Mouse (Mus musculus) forebrain, postnatal 0 days (tissue): ENCODE data around the gene Eif5a2. TPM values are rescaled to one million over a fixed set of nuclear protein-coding genes. Genes with fewer than 3 reads are reported as not detected.

Experiments used
- ATAC-seq: fragments of 200-750 bp; cut with Nextera tagmentation; 2 replicates; pipeline ENCODE4 v1.8.0; 2017; ENCODE audit warnings: mild to moderate bottlenecking, moderate library complexity
- DNase-seq: peaks from one replicate; pipeline ENCODE4 v3.0.0-alpha.2; 2015
- H3K27ac ChIP-seq: fragments of 300-500 bp; sonication (generic); 2 replicates; pipeline ENCODE4 v1.5.1; 2014; ENCODE audit warnings: low read depth, mild to moderate bottlenecking, antibody characterized with exemption, low read length, moderate library complexity, mixed read lengths
- H3K27me3 ChIP-seq: fragments of 300-500 bp; sonication (generic); 2 replicates; pipeline ENCODE4 v1.6.1; 2014; ENCODE audit warnings: mild to moderate bottlenecking, low read length, mixed read lengths; ENCODE audit not compliant: insufficient read depth
- H3K36me3 ChIP-seq: fragments of 300-500 bp; sonication (generic); 2 replicates; pipeline ENCODE4 v1.6.1; 2014; ENCODE audit warnings: mild to moderate bottlenecking, moderate library complexity; ENCODE audit not compliant: insufficient read depth
- H3K4me1 ChIP-seq: fragments of 300-500 bp; sonication (generic); 2 replicates; pipeline ENCODE4 v1.6.1; 2014; ENCODE audit warnings: antibody characterized with exemption; ENCODE audit not compliant: insufficient read depth
- H3K4me2 ChIP-seq: fragments of 300-500 bp; sonication (generic); 2 replicates; pipeline ENCODE4 v1.6.1; 2014; ENCODE audit warnings: low read depth, mild to moderate bottlenecking, moderate library complexity
- H3K4me3 ChIP-seq: fragments of 300-500 bp; sonication (generic); 2 replicates; pipeline ENCODE4 v1.5.1; 2014; ENCODE audit warnings: low read depth, low read length, mixed read lengths
- H3K9ac ChIP-seq: fragments of 300-500 bp; sonication (generic); 2 replicates; pipeline ENCODE4 v1.6.1; 2014; ENCODE audit warnings: mild to moderate bottlenecking
- H3K9me3 ChIP-seq: fragments of 300-500 bp; sonication (generic); 2 replicates; pipeline ENCODE4 v1.6.1; 2016; ENCODE audit warnings: low read length
- CTCF ChIP-seq: sonication (generic); IDR thresholded peaks from 2 replicates; pipeline ENCODE4 v1.5.1; 2016; ENCODE audit warnings: antibody characterized with exemption, control low read depth, low read depth
- WGBS: fragments of 180-500 bp; shearing (Covaris S2); extraction: QIAGEN DNeasy Blood & Tissue Kit; methylation state at CpG from one replicate; pipeline ENCODE4 v1.1.7; 2014; 5-methylcytosine and 5-hydroxymethylcytosine counted together
- polyA plus RNA-seq: library from polyadenylated mRNA; unstranded; fragments of >200 nt; fragmentation: Nextera tagmentation; extraction: Ambion mirVana; gene quantifications from 2 replicates; pipeline ENCODE4 v1.2.1, GENCODE M21; 2015
- total RNA-seq: library from RNA; depleted of rRNA; stranded (reverse); fragments of >200 nt; gene quantifications from 2 replicates; pipeline ENCODE4 v1.2.3, GENCODE M21; 2014

Eif5a2 gene
- total and polyA plus RNA-seq, 2 experiments from 2014 or later = 8.0 to 25.4 TPM

DNA sequence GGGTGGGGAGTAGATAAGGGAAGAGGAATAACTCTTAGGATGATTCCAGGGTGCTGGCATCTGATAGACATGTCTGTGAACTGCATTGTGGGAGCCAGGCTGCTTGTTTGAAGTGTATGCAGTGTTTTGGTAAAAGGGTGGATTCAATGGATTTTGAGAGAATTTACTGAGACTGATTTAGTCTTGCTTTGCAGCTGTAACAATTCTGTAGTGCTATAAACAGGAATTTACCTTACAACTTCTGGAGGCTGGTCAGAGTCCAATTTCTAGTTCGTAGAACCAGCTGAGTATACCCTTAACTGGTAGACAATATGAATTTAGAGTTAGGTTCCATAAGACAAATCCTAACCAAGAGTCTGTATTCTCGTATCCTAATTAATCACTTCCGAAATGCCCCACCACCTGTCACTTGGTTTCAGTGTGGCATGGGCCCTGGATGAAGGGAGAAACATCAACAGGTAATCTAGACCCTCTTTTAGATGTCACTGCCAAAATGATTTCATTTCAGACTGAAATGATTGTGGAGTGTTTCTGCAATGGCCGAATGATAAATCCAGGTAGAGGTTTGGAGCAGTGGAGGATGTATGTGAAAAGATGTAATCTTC lies 27.1 kb downstream of the Eif5a2 start:
- 95% methylated on average over 4 of the region's 4 CpGs for WGBS
- H3K4me2 ChIP-seq = no peak overlapping the region
- TF ChIP-seq CTCF = no peak

DNA sequence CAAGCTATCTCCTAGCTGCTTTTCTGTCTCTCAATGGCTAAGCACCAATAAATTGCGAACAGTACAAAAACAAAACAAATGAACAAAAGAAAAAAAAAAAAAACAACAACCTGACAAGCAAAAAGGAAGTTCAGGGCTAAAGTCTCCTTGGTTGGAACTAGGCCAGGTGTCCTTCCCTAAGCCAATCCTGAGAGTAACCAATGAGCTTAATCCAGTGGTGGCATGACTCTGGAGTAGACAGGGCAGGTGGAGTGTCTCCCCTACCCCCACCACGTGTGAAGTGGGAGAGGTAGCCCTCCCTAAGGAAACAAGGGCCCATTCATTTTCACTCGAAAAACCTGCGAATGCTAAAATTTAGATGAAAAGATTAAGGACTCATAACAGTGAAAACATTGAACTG lies 30.4 kb downstream of the Eif5a2 start:
- no peaks in the 10 kb centered on the region for H3K27me3 ChIP-seq
- no peak overlapping the region for H3K4me2 ChIP-seq
- 77% methylated on average over 4 of the region's 4 CpGs for WGBS
- H3K9me3 ChIP-seq = no peaks in the 10 kb centered on the region
- ATAC-seq (no peak), DNase-seq (no peak)
- H3K4me1 ChIP-seq = peaks cover 2% of the 10 kb centered on the region
- H3K27ac ChIP-seq = no peak overlapping the region
- no peak overlapping the region for H3K9ac ChIP-seq
- TF ChIP-seq CTCF = no peak
- H3K36me3 ChIP-seq = peaks cover 6% of the 10 kb centered on the region
- H3K4me3 ChIP-seq = no peak overlapping the region

More for the DNA sequence above, 27.1 kb downstream of the Eif5a2 start:
- Histone ChIP-seq H3K27me3 (no peaks in the 10 kb centered on the region), H3K36me3 (peaks cover 6% of the 10 kb centered on the region), H3K4me1 (peaks cover 6% of the 10 kb centered on the region), H3K9ac (no peak overlapping the region), H3K27ac (no peak overlapping the region), H3K9me3 (no peaks in the 10 kb centered on the region), H3K4me3 (no peak overlapping the region)
- no peak for ATAC-seq
- no peak for DNase-seq

DNA sequence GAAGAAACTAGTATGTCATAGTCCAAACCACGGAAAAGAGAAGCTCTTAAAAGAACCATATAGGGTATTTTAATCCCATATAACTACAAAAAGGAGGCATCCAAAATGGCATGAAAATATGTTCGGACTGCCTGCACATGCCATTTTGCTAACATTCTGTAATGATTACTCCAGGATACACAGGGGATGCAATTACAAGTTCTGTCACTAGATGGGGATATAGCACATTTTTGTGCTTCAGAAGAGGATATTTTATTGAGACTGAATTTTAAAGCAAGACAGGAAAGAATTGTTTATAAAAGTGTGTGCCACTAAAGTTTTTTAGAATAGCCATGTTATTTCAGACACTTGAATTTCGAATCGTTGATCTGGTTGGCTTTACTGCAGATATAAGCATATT lies 33.3 kb downstream of the Eif5a2 start:
- Histone ChIP-seq H3K4me3 (no peak overlapping the region), H3K4me2 (no peak overlapping the region), H3K27me3 (no peaks in the 10 kb centered on the region), H3K27ac (no peak overlapping the region), H3K36me3 (no peaks in the 10 kb centered on the region; the same call in 1 of the 2 replicates), H3K4me1 (no peaks in the 10 kb centered on the region), H3K9me3 (no peaks in the 10 kb centered on the region), H3K9ac (no peak overlapping the region)
- TF ChIP-seq CTCF = peak; percentile 83
- peak; percentile 90 for DNase-seq
- WGBS = 8% methylated on average over 4 of the region's 4 CpGs
- ATAC-seq = peak; percentile 75

DNA sequence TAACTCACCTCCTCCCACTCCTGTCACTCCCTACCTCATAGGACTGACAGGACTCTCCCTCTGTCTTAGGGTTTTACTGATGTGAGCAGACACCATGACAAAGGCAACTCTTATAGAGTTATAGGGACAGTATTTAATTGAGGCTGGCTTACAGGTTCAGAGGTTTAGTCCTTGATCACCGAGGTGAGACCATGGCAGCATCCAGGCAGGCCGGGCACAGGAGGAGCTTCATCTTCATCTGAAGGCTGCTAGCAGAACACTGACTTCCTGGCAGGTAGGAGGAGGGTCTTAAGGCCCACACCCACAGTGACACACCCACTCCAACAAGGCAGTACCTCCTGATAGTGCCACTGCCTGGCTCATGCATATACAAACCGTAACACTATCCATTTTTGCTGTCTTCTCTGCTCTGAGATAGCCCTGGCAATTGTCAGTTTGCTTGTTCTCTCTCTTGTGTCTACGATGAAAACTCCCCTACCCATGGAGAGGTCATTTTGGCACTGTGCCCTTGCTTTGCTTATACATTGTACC lies 35.0 kb downstream of the Eif5a2 start:
- H3K9me3 ChIP-seq = no peaks in the 10 kb centered on the region
- H3K4me2 ChIP-seq = no peak overlapping the region
- no peaks in the 10 kb centered on the region for H3K27me3 ChIP-seq
- no peak for TF ChIP-seq CTCF
- H3K4me1 ChIP-seq = no peaks in the 10 kb centered on the region
- ATAC-seq (no peak), DNase-seq (no peak)
- H3K4me3 ChIP-seq = no peak overlapping the region
- no peak overlapping the region for H3K27ac ChIP-seq
- no peak overlapping the region for H3K9ac ChIP-seq
- no peaks in the 10 kb centered on the region for H3K36me3 ChIP-seq
- 79% methylated on average over 4 of the region's 4 CpGs for WGBS

DNA sequence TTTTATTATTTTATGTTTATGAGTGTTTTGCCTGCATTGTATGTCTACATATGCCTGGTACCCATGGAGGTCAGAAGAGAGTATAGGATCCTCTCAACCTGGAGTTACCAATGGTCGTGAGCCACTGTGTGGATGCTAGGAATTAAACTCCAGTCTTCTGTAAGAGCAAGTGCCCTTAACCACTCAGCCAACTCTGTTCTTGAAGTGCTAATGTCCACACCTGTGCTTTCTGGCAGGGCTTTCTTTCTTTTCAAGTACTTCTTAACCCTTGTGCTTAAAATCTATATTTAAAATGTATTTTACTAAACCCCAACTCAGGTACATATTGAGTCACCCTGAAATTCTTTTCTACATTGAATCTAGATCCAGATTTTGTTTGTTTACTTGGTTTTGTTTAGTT lies 45.2 kb downstream of the Eif5a2 start:
- Histone ChIP-seq H3K9me3 (no peaks in the 10 kb centered on the region), H3K4me1 (no peaks in the 10 kb centered on the region), H3K36me3 (no peaks in the 10 kb centered on the region), H3K27me3 (no peaks in the 10 kb centered on the region), H3K27ac (no peak overlapping the region), H3K9ac (no peak overlapping the region), H3K4me2 (no peak overlapping the region), H3K4me3 (no peak overlapping the region)
- DNase-seq (no peak), ATAC-seq (no peak)
- TF ChIP-seq CTCF = no peak
- WGBS = 91% methylated on average over 1 of the region's 1 CpGs

DNA sequence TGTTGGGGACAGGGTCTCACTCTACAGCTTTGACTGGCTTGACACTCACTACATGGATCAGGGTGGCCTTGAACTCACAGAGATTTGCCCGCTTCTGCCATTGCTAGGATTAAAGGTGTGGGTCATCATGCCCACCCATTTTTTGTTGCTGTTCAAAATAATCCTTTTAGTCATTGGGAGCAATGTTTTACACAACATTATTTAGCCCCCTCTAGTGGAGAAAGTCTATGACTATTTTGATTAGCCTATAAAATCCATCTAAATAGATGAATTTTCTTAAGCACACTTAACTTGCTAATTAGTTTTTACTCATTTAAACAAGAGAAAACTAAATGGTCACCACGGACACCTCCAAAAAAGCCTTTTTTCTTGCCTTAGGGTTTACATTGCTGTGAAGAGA lies 46.5 kb downstream of the Eif5a2 start:
- DNase-seq (no peak), ATAC-seq (no peak)
- Histone ChIP-seq H3K9ac (no peak overlapping the region), H3K27me3 (no peaks in the 10 kb centered on the region), H3K4me1 (no peaks in the 10 kb centered on the region), H3K36me3 (no peaks in the 10 kb centered on the region), H3K9me3 (no peaks in the 10 kb centered on the region), H3K27ac (no peak overlapping the region), H3K4me2 (no peak overlapping the region), H3K4me3 (no peak overlapping the region)
- no peak for TF ChIP-seq CTCF
- WGBS = 80% methylated on average over 2 of the region's 2 CpGs

DNA sequence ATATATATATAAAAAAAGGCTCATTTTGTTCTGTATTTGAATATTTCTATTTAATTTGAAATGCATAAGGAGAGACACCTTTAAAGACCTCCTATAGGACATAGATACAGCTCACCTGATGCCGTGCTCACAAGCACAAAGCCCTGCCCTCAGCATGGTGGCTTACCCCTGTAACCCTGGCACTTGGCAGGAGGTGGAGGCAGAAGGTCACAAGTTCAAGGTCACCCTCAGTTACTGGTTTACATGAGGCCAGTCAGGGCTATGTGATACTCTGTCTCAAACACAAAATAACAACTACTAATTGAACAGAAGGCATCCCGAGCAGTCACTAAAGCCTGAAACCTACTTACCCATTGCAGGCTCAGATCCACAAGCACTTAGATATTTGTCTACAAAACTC lies 48.4 kb downstream of the Eif5a2 start:
- Histone ChIP-seq H3K4me3 (no peak overlapping the region), H3K4me2 (no peak overlapping the region), H3K27me3 (no peaks in the 10 kb centered on the region), H3K9ac (no peak overlapping the region), H3K36me3 (no peaks in the 10 kb centered on the region), H3K4me1 (no peaks in the 10 kb centered on the region), H3K9me3 (no peaks in the 10 kb centered on the region), H3K27ac (no peak overlapping the region)
- no peak for ATAC-seq
- no peak for DNase-seq
- 96% methylated on average over 2 of the region's 2 CpGs for WGBS
- no peak for TF ChIP-seq CTCF
